Mouse (Mus musculus): ENCODE results near the gene Abca2. TPM values are rescaled to one million over a fixed set of nuclear protein-coding genes. Genes with fewer than 3 reads are reported as not detected.
A peak's percentile ranks its signal among the peaks of the same experiment; 100 is the strongest.
"Not testable (repeated sequence)": the region's sequence is repeated elsewhere in the genome, so short reads cannot be mapped to it uniquely, and the experiment has no call there.

The Abca2 gene
- polyA plus RNA-seq, 1 experiment = 52.4 TPM

GRCm38 (mm10) chr2:25403994-25404393 lies 24.5 kb upstream of the Abca2 start:
- H3K27ac ChIP-seq (replicated peaks; ENCODE audit: low read depth, low read length) = no peak overlapping the region
- no peaks in the 10 kb centered on the region for H3K4me1 ChIP-seq (ENCODE audit: control insufficient read depth, insufficient read depth, insufficient read length, low read length)
- H3K4me3 ChIP-seq (ENCODE audit: insufficient read depth, low read depth, low read length) = peak overlapping the region; percentile 68; the same call in 1 of the 2 replicates

GRCm38 (mm10) chr2:25408908-25409307 lies 19.6 kb upstream of the Abca2 start:
- Histone ChIP-seq H3K4me3 (ENCODE audit: insufficient read depth, low read depth, low read length) (no peak overlapping the region), H3K4me1 (ENCODE audit: control insufficient read depth, insufficient read depth, insufficient read length, low read length) (no peaks in the 10 kb centered on the region), H3K27ac (replicated peaks; ENCODE audit: low read depth, low read length) (no peak overlapping the region)

- H3K4me3 ChIP-seq (ENCODE audit: insufficient read depth, low read depth, low read length); H3K4me1 ChIP-seq (ENCODE audit: control insufficient read depth, insufficient read depth, insufficient read length, low read length); H3K27ac ChIP-seq (replicated peaks; ENCODE audit: low read depth, low read length): not testable (repeated sequence)
These were observed 15.1 kb upstream of the Abca2 start for GRCm38 (mm10) chr2:25413436-25413835.

GRCm38 (mm10) chr2:25417426-25417825 lies 11.1 kb upstream of the Abca2 start:
- 0 out of 2 replicates have a peak overlapping the region, but pooled peaks have one; percentile 32 for H3K27ac ChIP-seq (replicated peaks; ENCODE audit: low read depth, low read length)
- no peak overlapping the region for H3K4me3 ChIP-seq (ENCODE audit: insufficient read depth, low read depth, low read length)

GRCm38 (mm10) chr2:25421896-25422295 lies 6.6 kb upstream of the Abca2 start:
- Histone ChIP-seq H3K4me3 (ENCODE audit: insufficient read depth, low read depth, low read length) (no peak overlapping the region), H3K4me1 (ENCODE audit: control insufficient read depth, insufficient read depth, insufficient read length, low read length) (peaks cover 2% of the 10 kb centered on the region), H3K27ac (replicated peaks; ENCODE audit: low read depth, low read length) (no peak overlapping the region)

More at GRCm38 (mm10) chr2:25417426-25417825, 11.1 kb upstream of the Abca2 start:
- peaks cover 5% of the 10 kb centered on the region for H3K4me1 ChIP-seq (ENCODE audit: control insufficient read depth, insufficient read depth, insufficient read length, low read length)

GRCm38 (mm10) chr2:25422587-25423410 lies 5.7 kb upstream of the Abca2 start, which contains the start of gene Fut7:
Gene Fut7, plus strand, starts transcription at chr2:25423267.
- no peaks in the 10 kb centered on the region for H3K4me1 ChIP-seq (ENCODE audit: control insufficient read depth, insufficient read depth, insufficient read length, low read length)
- H3K27ac ChIP-seq (replicated peaks; ENCODE audit: low read depth, low read length) = peak within 1 kb of the TSS; percentile 60; the same call in 1 of the 2 replicates
- no peak within 1 kb of the TSS for H3K4me3 ChIP-seq (ENCODE audit: insufficient read depth, low read depth, low read length)

GRCm38 (mm10) chr2:25423626-25424025 lies 4.9 kb upstream of the Abca2 start:
- H3K4me1 ChIP-seq (ENCODE audit: control insufficient read depth, insufficient read depth, insufficient read length, low read length) = peaks cover 2% of the 10 kb centered on the region; the same call in 1 of the 2 replicates
- no peak overlapping the region for H3K27ac ChIP-seq (replicated peaks; ENCODE audit: low read depth, low read length)
- H3K4me3 ChIP-seq (ENCODE audit: insufficient read depth, low read depth, low read length) = no peak overlapping the region

GRCm38 (mm10) chr2:25425481-25425880 lies 3.0 kb upstream of the Abca2 start:
- no peak overlapping the region for H3K4me3 ChIP-seq (ENCODE audit: insufficient read depth, low read depth, low read length)

GRCm38 (mm10) chr2:25426721-25427191 lies 1.7 kb upstream of the Abca2 start:
- peaks cover 2% of the 10 kb centered on the region; the same call in 1 of the 2 replicates for H3K4me1 ChIP-seq (ENCODE audit: control insufficient read depth, insufficient read depth, insufficient read length, low read length)
- no peak overlapping the region for H3K27ac ChIP-seq (replicated peaks; ENCODE audit: low read depth, low read length)
- no peak overlapping the region for H3K4me3 ChIP-seq (ENCODE audit: insufficient read depth, low read depth, low read length)

More at GRCm38 (mm10) chr2:25425481-25425880, 3.0 kb upstream of the Abca2 start:
- Histone ChIP-seq H3K4me1 (ENCODE audit: control insufficient read depth, insufficient read depth, insufficient read length, low read length) (peaks cover 2% of the 10 kb centered on the region; the same call in 1 of the 2 replicates), H3K27ac (replicated peaks; ENCODE audit: low read depth, low read length) (no peak overlapping the region)

- peaks cover 2% of the 10 kb centered on the region; the same call in 1 of the 2 replicates for H3K4me1 ChIP-seq (ENCODE audit: control insufficient read depth, insufficient read depth, insufficient read length, low read length)
- no peak overlapping the region for H3K27ac ChIP-seq (replicated peaks; ENCODE audit: low read depth, low read length)
- H3K4me3 ChIP-seq (ENCODE audit: insufficient read depth, low read depth, low read length) = no peak overlapping the region
These were observed 1.2 kb upstream of the Abca2 start for GRCm38 (mm10) chr2:25427256-25427655.

- Histone ChIP-seq H3K27ac (replicated peaks; ENCODE audit: low read depth, low read length) (no peak overlapping the region), H3K4me3 (ENCODE audit: insufficient read depth, low read depth, low read length) (peak overlapping the region; percentile 76), H3K4me1 (ENCODE audit: control insufficient read depth, insufficient read depth, insufficient read length, low read length) (peaks cover 2% of the 10 kb centered on the region; the same call in 1 of the 2 replicates)
These were observed 1.1 kb downstream of the Abca2 start for GRCm38 (mm10) chr2:25429435-25430180.

GRCm38 (mm10) chr2:25430395-25431233 lies 2.1 kb downstream of the Abca2 start:
- no peak overlapping the region for H3K27ac ChIP-seq (replicated peaks; ENCODE audit: low read depth, low read length)
- peaks cover 2% of the 10 kb centered on the region; the same call in 1 of the 2 replicates for H3K4me1 ChIP-seq (ENCODE audit: control insufficient read depth, insufficient read depth, insufficient read length, low read length)
- H3K4me3 ChIP-seq (ENCODE audit: insufficient read depth, low read depth, low read length) = no peak overlapping the region

- no peak overlapping the region for H3K4me3 ChIP-seq (ENCODE audit: insufficient read depth, low read depth, low read length)
- no peak overlapping the region for H3K27ac ChIP-seq (replicated peaks; ENCODE audit: low read depth, low read length)
- peaks cover 2% of the 10 kb centered on the region; the same call in 1 of the 2 replicates for H3K4me1 ChIP-seq (ENCODE audit: control insufficient read depth, insufficient read depth, insufficient read length, low read length)
These were observed 2.9 kb downstream of the Abca2 start for GRCm38 (mm10) chr2:25431308-25431855.

Measured in brown adipose tissue, adult 24 weeks (tissue).